Mouse (Mus musculus) heart, adult 9 months (tissue): ENCODE measurements around the gene Jarid2.

Experiments
- DNase-seq, 2 experiments: peaks; one replicate each; pipeline ENCODE4 v3.0.0; 2022; ENCODE audit warnings: low spot score in 2 of 2

Gene Jarid2

GRCm38 (mm10) chr13:44955781-44956180, 226.5 kb downstream of the Jarid2 start:
- DNase-seq: peak in 1 of 2 experiments; percentile 19

GRCm38 (mm10) chr13:44957049-44957448, 227.8 kb downstream of the Jarid2 start:
- DNase-seq: no peak

GRCm38 (mm10) chr13:44960542-44961291, 231.4 kb downstream of the Jarid2 start:
- DNase-seq: no peak
